Mouse (Mus musculus) small intestine, adult 2 months (tissue): ENCODE measurements around the gene Zfp786. TPM values are rescaled to one million over a fixed set of nuclear protein-coding genes. Genes with fewer than 3 reads are reported as not detected.
A peak's percentile ranks its signal among the peaks of the same experiment; 100 is the strongest.

Experiments
- H3K27ac ChIP-seq: fragments of 200-500 bp; 2 replicates; pipeline ENCODE4 v1.5.1; 2012; ENCODE audit warnings: low read depth, low read length, control low read depth, inconsistent platforms; ENCODE audit not compliant: insufficient read depth
- H3K27me3 ChIP-seq: fragments of 200-500 bp; 2 replicates; pipeline ENCODE4 v1.6.1; 2012; ENCODE audit warnings: mild to moderate bottlenecking, moderate library complexity, low read length, inconsistent platforms; ENCODE audit not compliant: control insufficient read depth, insufficient read depth
- H3K36me3 ChIP-seq: fragments of 200-500 bp; 2 replicates; pipeline ENCODE4 v1.6.1; 2012; ENCODE audit warnings: mild to moderate bottlenecking, low read length, control low read depth, inconsistent platforms; ENCODE audit not compliant: control insufficient read depth, insufficient read depth
- H3K4me1 ChIP-seq: fragments of 200-500 bp; 2 replicates; pipeline ENCODE4 v1.6.1; 2012; ENCODE audit warnings: low read length, inconsistent platforms, mixed read lengths; ENCODE audit not compliant: control insufficient read depth, insufficient read depth, insufficient read length
- H3K4me3 ChIP-seq: fragments of 200-500 bp; 2 replicates; pipeline ENCODE4 v1.5.1; 2012; ENCODE audit warnings: low read depth, mild to moderate bottlenecking, control low read depth, inconsistent platforms, low read length, moderate library complexity
- CTCF ChIP-seq: fragments of 200-500 bp; IDR thresholded peaks from 2 replicates; pipeline ENCODE4 v1.5.1; 2012; ENCODE audit warnings: low read depth, mild to moderate bottlenecking, control low read depth, inconsistent platforms, low read length, moderate library complexity, mixed read lengths; ENCODE audit not compliant: insufficient replicate concordance, insufficient read length; ENCODE audit errors: extremely low read depth
- POLR2A ChIP-seq: fragments of 200-500 bp; IDR thresholded peaks from 2 replicates; pipeline ENCODE4 v1.6.1; 2012; ENCODE audit warnings: low read depth, mild to moderate bottlenecking, control low read depth, inconsistent platforms, low read length, moderate library complexity
- WGBS: fragments of 180-500 bp; shearing (Covaris S2); methylation state at CpG from one replicate; pipeline ENCODE4 v1.1.7; 2018; 5-methylcytosine and 5-hydroxymethylcytosine counted together
- polyA plus RNA-seq: library from polyadenylated mRNA; depleted of rRNA; stranded (reverse); fragments of >200 nt; gene quantifications from 2 replicates; pipeline ENCODE4 v1.2.3, GENCODE M21; 2012

The Zfp786 gene
- polyA plus RNA-seq, 1 experiment = 0.10 TPM

- H3K4me3 ChIP-seq = no peak overlapping the region
- no peak for TF ChIP-seq CTCF
- no peak for TF ChIP-seq POLR2A
- H3K4me1 ChIP-seq = no peaks in the 10 kb centered on the region
- no peak overlapping the region for H3K27ac ChIP-seq
- H3K27me3 ChIP-seq = no peaks in the 10 kb centered on the region
- WGBS = 85% methylated on average over 5 of the region's 5 CpGs
- H3K36me3 ChIP-seq = no peaks in the 10 kb centered on the region
These were observed 9.4 kb downstream of the Zfp786 start for GRCm38 (mm10) chr6:47821236-47821635.

- no peak for TF ChIP-seq POLR2A
- TF ChIP-seq CTCF = no peak
- 93% methylated on average over 23 of the region's 23 CpGs for WGBS
- Histone ChIP-seq H3K27ac (no peak overlapping the region), H3K27me3 (no peaks in the 10 kb centered on the region), H3K4me1 (no peaks in the 10 kb centered on the region), H3K36me3 (no peaks in the 10 kb centered on the region), H3K4me3 (no peak overlapping the region)
These were observed 10.9 kb downstream of the Zfp786 start for GRCm38 (mm10) chr6:47819626-47820325.

GRCm38 (mm10) chr6:47818721-47819120 lies 11.9 kb downstream of the Zfp786 start:
- H3K4me1 ChIP-seq = no peaks in the 10 kb centered on the region
- TF ChIP-seq CTCF (no peak), POLR2A (no peak)
- 87% methylated on average over 8 of the region's 8 CpGs for WGBS
- no peak overlapping the region for H3K27ac ChIP-seq
- no peak overlapping the region for H3K4me3 ChIP-seq
- H3K36me3 ChIP-seq = no peaks in the 10 kb centered on the region
- H3K27me3 ChIP-seq = no peaks in the 10 kb centered on the region

GRCm38 (mm10) chr6:47816151-47816550 lies 14.5 kb downstream of the Zfp786 start:
- Histone ChIP-seq H3K36me3 (no peaks in the 10 kb centered on the region), H3K27me3 (no peaks in the 10 kb centered on the region), H3K4me3 (no peak overlapping the region), H3K27ac (no peak overlapping the region), H3K4me1 (peaks cover 7% of the 10 kb centered on the region; the same call in 1 of the 2 replicates)
- no peak for TF ChIP-seq POLR2A
- no peak for TF ChIP-seq CTCF
- whole genome bisulfite sequencing = 55% methylated on average over 1 of the region's 1 CpGs

GRCm38 (mm10) chr6:47813257-47813878 lies 17.3 kb downstream of the Zfp786 start, which contains the start of gene Pdia4:
Gene Pdia4 (minus strand): TSS chr6:47813430.
- TF ChIP-seq POLR2A (peak; percentile 90), CTCF (no peak)
- Histone ChIP-seq H3K27me3 (no peaks in the 10 kb centered on the region), H3K4me1 (peaks cover 7% of the 10 kb centered on the region; the same call in 1 of the 2 replicates), H3K4me3 (peak within 1 kb of the TSS; percentile 72), H3K27ac (peak within 1 kb of the TSS; percentile 70), H3K36me3 (no peaks in the 10 kb centered on the region)
- WGBS = 1% methylated on average over 44 of the region's 44 CpGs

- Histone ChIP-seq H3K36me3 (peaks cover 3% of the 10 kb centered on the region; the same call in 1 of the 2 replicates), H3K4me1 (peaks cover 7% of the 10 kb centered on the region; the same call in 1 of the 2 replicates), H3K4me3 (peak overlapping the region; percentile 72), H3K27me3 (no peaks in the 10 kb centered on the region), H3K27ac (peak overlapping the region; percentile 70)
- WGBS = under 1% methylated on average over 17 of the region's 17 CpGs
- TF ChIP-seq CTCF (no peak), POLR2A (no peak)
These were observed 18.3 kb downstream of the Zfp786 start for GRCm38 (mm10) chr6:47812271-47812915.

- Histone ChIP-seq H3K27me3 (no peaks in the 10 kb centered on the region), H3K27ac (no peak overlapping the region), H3K4me3 (no peak overlapping the region), H3K4me1 (peaks cover 7% of the 10 kb centered on the region; the same call in 1 of the 2 replicates), H3K36me3 (peaks cover 10% of the 10 kb centered on the region)
- 34% methylated on average over 5 of the region's 5 CpGs for WGBS
- TF ChIP-seq CTCF (no peak), POLR2A (no peak)
These were observed 19.3 kb downstream of the Zfp786 start for GRCm38 (mm10) chr6:47811324-47811723.
